Mouse (Mus musculus): ENCODE measurements around the gene Rad51d.

The Rad51d gene

GRCm38 (mm10) chr11:82826818-82827217 lies 63.6 kb downstream of the Rad51d start:
- DNase-seq (ENCODE audit: low read depth in 1 of 2, low spot score in 2 of 2): no peak
